Mouse (Mus musculus) forebrain, embryonic 15.5 days (tissue): Measurements from ENCODE around the gene Krtap24-1. TPM values are rescaled to one million over a fixed set of nuclear protein-coding genes. Genes with fewer than 3 reads are reported as not detected.

Experiments
- ATAC-seq: fragments of 200-750 bp; cut with Nextera tagmentation; replicated peaks from 2 replicates; pipeline ENCODE4 v1.8.0; 2017; ENCODE audit warnings: mild to moderate bottlenecking, moderate TSS enrichment, moderate library complexity
- H3K27ac ChIP-seq: fragments of 300-500 bp; sonication (generic); replicated peaks from 2 replicates; pipeline ENCODE4 v1.5.1; 2015; ENCODE audit warnings: mild to moderate bottlenecking, inconsistent platforms
- H3K27me3 ChIP-seq: fragments of 300-500 bp; sonication (generic); 2 replicates; pipeline ENCODE4 v1.6.1; 2015; ENCODE audit warnings: inconsistent platforms
- H3K36me3 ChIP-seq: fragments of 300-500 bp; sonication (generic); 2 replicates; pipeline ENCODE4 v1.6.1; 2015; ENCODE audit warnings: mild to moderate bottlenecking, inconsistent platforms
- H3K4me1 ChIP-seq: fragments of 300-500 bp; sonication (generic); 2 replicates; pipeline ENCODE4 v1.6.1; 2015; ENCODE audit warnings: inconsistent platforms
- H3K4me2 ChIP-seq: fragments of 300-500 bp; sonication (generic); replicated peaks from 2 replicates; pipeline ENCODE4 v1.6.1; 2015; ENCODE audit warnings: mild to moderate bottlenecking, inconsistent platforms
- H3K4me3 ChIP-seq: fragments of 300-500 bp; sonication (generic); 2 replicates; pipeline ENCODE4 v1.5.1; 2015; ENCODE audit warnings: mild to moderate bottlenecking, inconsistent platforms
- H3K9ac ChIP-seq: fragments of 300-500 bp; sonication (generic); replicated peaks from 2 replicates; pipeline ENCODE4 v1.6.1; 2015; ENCODE audit warnings: mild to moderate bottlenecking, inconsistent platforms
- H3K9me3 ChIP-seq: fragments of 300-500 bp; sonication (generic); 2 replicates; pipeline ENCODE4 v1.6.1; 2016; ENCODE audit warnings: inconsistent platforms
- WGBS: fragments of 180-500 bp; shearing (Covaris S2); methylation state at CpG from one replicate; pipeline ENCODE4 v1.1.7; 2015; ENCODE audit warnings: mixed read lengths; 5-methylcytosine and 5-hydroxymethylcytosine counted together
- polyA plus RNA-seq: library from polyadenylated mRNA; unstranded; fragments of >200 nt; fragmentation: Nextera tagmentation; extraction: Ambion mirVana; gene quantifications from 2 replicates; pipeline ENCODE4 v1.2.1, GENCODE M21; 2015

The Krtap24-1 gene
- polyA plus RNA-seq, 1 experiment from 2014 or later = not detected

- H3K9ac ChIP-seq = no peak overlapping the region
- WGBS = 7% methylated on average over 6 of the region's 6 CpGs
- H3K36me3 ChIP-seq = no peaks in the 10 kb centered on the region
- no peak for ATAC-seq
- no peaks in the 10 kb centered on the region for H3K9me3 ChIP-seq
- H3K4me3 ChIP-seq = no peak overlapping the region
- no peak overlapping the region for H3K27ac ChIP-seq
- H3K27me3 ChIP-seq = no peaks in the 10 kb centered on the region
- H3K4me1 ChIP-seq = peaks cover 4% of the 10 kb centered on the region; the same call in 1 of the 2 replicates
- H3K4me2 ChIP-seq = no peak overlapping the region
Measured at GRCm38 (mm10) chr16:88561617-88562164, 50.4 kb downstream of the Krtap24-1 start.

Other genes with a start within 250 kb of the Krtap24-1 start
- not detected in 2 replicates for gene Cldn17, start 105.3 kb downstream of the Krtap24-1 start, polyA plus RNA-seq
- gene Cldn8, start 49.1 kb downstream of the Krtap24-1 start, polyA plus RNA-seq = not detected in 2 replicates
- not detected in 2 replicates for gene 2310079G19Rik, start 15.4 kb upstream of the Krtap24-1 start, polyA plus RNA-seq
- not detected in 2 replicates for gene Krtap26-1, start 35.5 kb upstream of the Krtap24-1 start, polyA plus RNA-seq
- gene Krtap27-1, start 59.4 kb upstream of the Krtap24-1 start, polyA plus RNA-seq = not detected in 2 replicates
- gene 2310061N02Rik, start 95.7 kb upstream of the Krtap24-1 start, polyA plus RNA-seq = not detected in 2 replicates
- not detected in 2 replicates for gene Krtap13-1, start 116.6 kb upstream of the Krtap24-1 start, polyA plus RNA-seq
- gene Krtap13, start 139.4 kb upstream of the Krtap24-1 start, polyA plus RNA-seq = not detected in 2 replicates
- not detected in 2 replicates for gene 2310034C09Rik, start 146.6 kb upstream of the Krtap24-1 start, polyA plus RNA-seq
- not detected in 2 replicates for gene 2310057N15Rik, start 161.9 kb upstream of the Krtap24-1 start, polyA plus RNA-seq
- not detected in 2 replicates for gene Gm5965, start 165.6 kb upstream of the Krtap24-1 start, polyA plus RNA-seq
- not detected in 2 replicates for gene Gm20741, start 199.9 kb upstream of the Krtap24-1 start, polyA plus RNA-seq
- gene Krtap15, start 207.9 kb upstream of the Krtap24-1 start, polyA plus RNA-seq = not detected in 2 replicates
- not detected in 2 replicates for gene Krtap14, start 213.9 kb upstream of the Krtap24-1 start, polyA plus RNA-seq